Mouse (Mus musculus) CH12.LX (cell line): ENCODE measurements around the gene Gnptg.

Experiments used
- CTCF ChIP-seq, 2 experiments: IDR thresholded peaks in 1 of 2; conservative IDR thresholded peaks in 1 of 2; 2 replicates each; pipeline ENCODE4 v1.5.1; 2011 to 2012; ENCODE audit warnings: low read depth in 2 of 2, low read length in 2 of 2, improper control_type of control experiment in 1 of 2, inconsistent platforms in 1 of 2, mild to moderate bottlenecking in 1 of 2, moderate library complexity in 1 of 2
- E2F4 ChIP-seq: IDR thresholded peaks from 2 replicates; pipeline ENCODE4 v1.6.1; 2011; ENCODE audit warnings: low read depth, low read length, improper control_type of control experiment; ENCODE audit not compliant: insufficient replicate concordance
- EP300 ChIP-seq: IDR thresholded peaks from 2 replicates; pipeline ENCODE4 v1.6.1; 2011; ENCODE audit warnings: low read length, improper control_type of control experiment
- ETS1 ChIP-seq: conservative IDR thresholded peaks from 2 replicates; pipeline ENCODE4 v1.6.1; 2012; ENCODE audit warnings: low read depth, mild to moderate bottlenecking, inconsistent platforms, low read length, improper control_type of control experiment, moderate library complexity
- GABPA ChIP-seq: IDR thresholded peaks from 2 replicates; pipeline ENCODE4 v1.6.1; 2012; ENCODE audit warnings: low read depth, low read length, improper control_type of control experiment, inconsistent platforms; ENCODE audit not compliant: insufficient replicate concordance
- JUN ChIP-seq: IDR thresholded peaks from 2 replicates; pipeline ENCODE4 v1.6.1; 2011; ENCODE audit warnings: low read depth, mild to moderate bottlenecking, low read length, improper control_type of control experiment, moderate library complexity; ENCODE audit not compliant: insufficient read depth
- KAT2A ChIP-seq: IDR thresholded peaks from 2 replicates; pipeline ENCODE4 v1.6.1; 2012; ENCODE audit warnings: low read length, improper control_type of control experiment, inconsistent platforms; ENCODE audit not compliant: insufficient replicate concordance
- MAFK ChIP-seq: IDR thresholded peaks from 2 replicates; pipeline ENCODE4 v1.6.1; 2011; ENCODE audit warnings: low read length, improper control_type of control experiment; ENCODE audit not compliant: insufficient replicate concordance
- MAZ ChIP-seq: IDR thresholded peaks from 2 replicates; pipeline ENCODE4 v1.6.1; 2012; ENCODE audit warnings: low read depth, mild to moderate bottlenecking, inconsistent platforms, low read length, improper control_type of control experiment, moderate library complexity
- NELFE ChIP-seq: IDR thresholded peaks from 2 replicates; pipeline ENCODE4 v1.6.1; 2011; ENCODE audit warnings: low read depth, low read length, improper control_type of control experiment
- POLR2A ChIP-seq: IDR thresholded peaks from 2 replicates; pipeline ENCODE4 v1.6.1; 2011; ENCODE audit warnings: low read depth, mild to moderate bottlenecking, improper control_type of control experiment, low read length
- TCF12 ChIP-seq: IDR thresholded peaks from 2 replicates; pipeline ENCODE4 v1.6.1; 2014; ENCODE audit warnings: low read depth, mild to moderate bottlenecking, inconsistent platforms, low read length, improper control_type of control experiment
- USF1 ChIP-seq: IDR thresholded peaks from 2 replicates; pipeline ENCODE4 v1.6.1; 2014; ENCODE audit warnings: low read depth, mild to moderate bottlenecking, inconsistent platforms, low read length, improper control_type of control experiment

GRCm38 (mm10) chr17:25187784-25188149 lies 52.2 kb downstream of the Gnptg start:
- TF ChIP-seq MAZ = no peak
- TF ChIP-seq TCF12 = no peak
- TF ChIP-seq POLR2A = no peak
- TF ChIP-seq CTCF (conservative IDR thresholded peaks at IDR 0.05 in 1 of 2, IDR thresholded peaks at IDR 0.05 in 1 of 2; ENCODE audit: low read depth in 2 of 2, low read length in 2 of 2) = no peak
- no peak for TF ChIP-seq GABPA
- no peak for TF ChIP-seq EP300
- no peak for TF ChIP-seq MAFK
- TF ChIP-seq JUN = no peak
- TF ChIP-seq USF1 = no peak
- TF ChIP-seq ETS1 = no peak
- TF ChIP-seq E2F4 = no peak
- no peak for TF ChIP-seq KAT2A
- TF ChIP-seq NELFE = no peak
